11 mouse cellular contexts compared by ENCODE assay signal in the genomic region with DNA sequence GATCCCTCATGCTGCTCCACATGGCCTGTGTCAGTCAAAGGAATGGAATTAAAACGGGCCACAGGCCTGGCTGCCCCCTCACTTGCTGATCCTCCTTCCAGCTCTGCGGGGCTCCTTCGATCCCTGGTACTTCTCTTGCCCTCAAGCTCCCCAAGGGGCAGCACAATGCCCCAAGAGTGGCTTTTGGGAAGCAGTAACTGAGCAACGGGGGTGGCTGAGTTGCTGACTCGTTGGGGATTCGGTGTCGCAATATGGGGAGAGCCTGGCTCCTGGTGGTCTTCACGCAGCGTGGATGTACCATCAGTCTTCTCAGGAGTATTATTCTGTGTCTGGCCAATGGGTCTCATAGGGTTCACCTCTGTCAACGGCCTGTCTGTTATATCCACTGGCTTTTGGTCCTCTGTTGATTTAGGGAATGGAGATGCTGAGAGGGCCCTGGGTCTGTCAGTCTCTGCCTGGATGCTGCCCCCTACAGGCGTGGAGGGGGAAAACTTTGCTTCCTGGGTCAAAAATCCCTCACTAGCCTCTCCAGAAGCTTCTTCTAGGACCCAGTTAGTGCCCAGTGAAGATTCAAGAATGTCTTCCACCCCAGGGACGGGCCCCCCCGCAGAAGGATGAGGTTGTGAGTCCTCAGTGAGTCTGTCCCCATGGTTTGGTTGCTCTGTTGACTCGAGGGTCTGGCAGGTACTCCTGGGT. TPM values are rescaled to one million over a fixed set of nuclear protein-coding genes. Genes with fewer than 3 reads are reported as not detected.
DNase-seq lines count a peak whose midpoint lies in the region; TF ChIP-seq lines count a peak whose summit lies in the region.
"Had no signal": no experiment of that assay in that cellular context is flagged by ENCODE, and none has a peak within 500 bp of the region (broad histone marks: within the 10 kb centered on the region; RNA-seq: fewer than 3 reads in every experiment).

No protein-coding gene starts in this region.

- no peak for DNase-seq in layer of hippocampus, adult 2 months (ENCODE audit: low spot score in 2 of 2)
- DNase-seq in layer of hippocampus, postnatal 14 days (ENCODE audit: low spot score in 2 of 2) = no peak
- DNase-seq in thymus, postnatal 4 days = peak; percentile 32
- no peak for DNase-seq in thymus, postnatal 25 days
- peak; percentile 62 for DNase-seq in NIH3T3 (ENCODE audit: low read depth)
- DNase-seq in splenic B cell, adult 2 months (ENCODE audit: low read depth, low spot score) = peak; percentile 14
- DNase-seq in adrenal gland, postnatal 14 days = no peak
- no peak for DNase-seq in layer of hippocampus, postnatal 25 days (ENCODE audit: extremely low spot score in 1 of 2, low spot score in 1 of 2)

- H3K27me3 ChIP-seq in splenic B cell, adult 2 months (ENCODE audit: control insufficient read depth, insufficient read depth, low read length, poor library complexity, severe bottlenecking) = no peaks in the 10 kb centered on the region
- H3K27me3 ChIP-seq: heart, embryonic 15.5 days; limb, embryonic 12.5 days had no signal

- H3K4me3 ChIP-seq in layer of hippocampus, adult 2 months = no peak overlapping the region
- H3K4me3 ChIP-seq: erythroblast, embryonic 14.5 days; heart, embryonic 15.5 days; limb, embryonic 12.5 days had no signal

- no peaks in the 10 kb centered on the region for H3K36me3 ChIP-seq in splenic B cell, adult 2 months (ENCODE audit: control insufficient read depth, insufficient read depth, low read length, poor library complexity, severe bottlenecking)

- no peak overlapping the region for H3K27ac ChIP-seq in layer of hippocampus, adult 2 months
- H3K27ac ChIP-seq: heart, embryonic 15.5 days; limb, embryonic 12.5 days had no signal

- TF ChIP-seq CTCF in layer of hippocampus, adult 2 months (conservative IDR thresholded peaks at IDR 0.05) = peak; percentile 72

RNA-seq across cellular contexts. Expression of a gene that starts 11.9 kb away (rescaled TPM):
- 10 to 100 TPM; 20.4 to 20.5 TPM for total RNA-seq in layer of hippocampus, adult 2 months (2021)
- 10 to 100 TPM; 11.9 to 13.3 TPM for total RNA-seq in layer of hippocampus, postnatal 14 days (2021)
- 17.4 and 18.5 TPM in 2 replicates for total RNA-seq in adrenal gland, postnatal 14 days (2021)
- 10 to 100 TPM; 17.1 to 18.6 TPM for total RNA-seq in layer of hippocampus, postnatal 25 days (2021)

RNA-seq across cellular contexts. Expression of a gene that starts 52.0 kb away (rescaled TPM):
- 100 to 1,000 TPM; 338 to 346 TPM for total RNA-seq in layer of hippocampus, adult 2 months (2021)
- 100 to 1,000 TPM; 331 to 365 TPM for total RNA-seq in layer of hippocampus, postnatal 14 days (2021)
- 272 and 320 TPM in 2 replicates for total RNA-seq in adrenal gland, postnatal 14 days (2021)
- total RNA-seq in layer of hippocampus, postnatal 25 days (2021) = 100 to 1,000 TPM; 333 to 340 TPM

Comparison
In these comparisons a context has a peak if more than half of its experiments do, and no peak if none do; other contexts are left out.
1. DNase-seq: peak in thymus, postnatal 4 days (single experiment), NIH3T3 (single experiment) and splenic B cell, adult 2 months (single experiment); none in layer of hippocampus, adult 2 months (0 of 2), layer of hippocampus, postnatal 14 days (0 of 2), thymus, postnatal 25 days (single experiment), adrenal gland, postnatal 14 days (single experiment) and layer of hippocampus, postnatal 25 days (0 of 2).